Mouse (Mus musculus): ENCODE results near the gene Mtmr10. TPM values are rescaled to one million over a fixed set of nuclear protein-coding genes. Genes with fewer than 3 reads are reported as not detected.
A peak's percentile ranks its signal among the peaks of the same experiment; 100 is the strongest.

Gene Mtmr10
- polyA plus RNA-seq, 1 experiment from 2014 or later: 12.2 TPM

DNA sequence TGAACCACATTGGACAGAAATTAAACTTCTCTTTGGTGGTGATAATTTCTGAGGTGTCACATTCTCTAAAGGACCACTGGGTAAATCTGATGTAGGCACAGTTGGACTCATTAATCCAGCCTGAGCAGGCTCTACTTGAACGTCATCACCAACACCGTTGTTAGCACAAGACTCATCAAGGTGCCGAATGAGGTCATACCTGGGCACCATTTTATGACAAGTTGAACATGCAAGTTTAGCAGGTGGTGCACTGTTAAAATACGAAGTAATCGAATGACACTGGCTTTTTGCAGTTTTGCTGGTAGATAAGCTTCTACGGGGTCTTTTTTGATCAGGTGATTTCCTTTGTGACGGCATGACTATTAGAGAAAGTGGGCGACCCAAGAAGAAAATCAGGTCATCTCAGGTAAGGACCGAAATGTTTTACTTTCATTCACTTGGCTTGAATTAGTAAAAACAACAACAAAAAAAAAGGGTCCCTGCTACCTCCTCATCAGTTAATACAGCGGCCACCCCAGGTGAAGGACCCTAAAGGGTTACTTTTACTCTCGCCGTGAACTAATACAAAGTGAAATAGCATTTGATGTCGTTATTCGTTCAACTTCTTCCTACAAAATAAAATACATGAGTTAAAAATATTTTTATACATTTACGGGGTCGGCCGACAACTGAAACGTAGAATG is 85.8 kb downstream of the Mtmr10 start:
- WGBS: 12% methylated on average over 18 of the region's 18 CpGs
- H3K9me3 ChIP-seq (replicated peaks): no peaks in the 10 kb centered on the region
- H3K9ac ChIP-seq (replicated peaks): peak overlapping the region; percentile 64
- peaks cover 30% of the 10 kb centered on the region for H3K36me3 ChIP-seq
- peak; percentile 57 for ATAC-seq (ENCODE audit: low FRiP score)
- peaks cover 14% of the 10 kb centered on the region for H3K4me1 ChIP-seq
- H3K4me3 ChIP-seq (replicated peaks): peak overlapping the region; percentile 76
- no peaks in the 10 kb centered on the region for H3K27me3 ChIP-seq (replicated peaks)
- peak overlapping the region; percentile 61 for H3K4me2 ChIP-seq
- peak overlapping the region; percentile 95 for H3K27ac ChIP-seq (replicated peaks)

DNA sequence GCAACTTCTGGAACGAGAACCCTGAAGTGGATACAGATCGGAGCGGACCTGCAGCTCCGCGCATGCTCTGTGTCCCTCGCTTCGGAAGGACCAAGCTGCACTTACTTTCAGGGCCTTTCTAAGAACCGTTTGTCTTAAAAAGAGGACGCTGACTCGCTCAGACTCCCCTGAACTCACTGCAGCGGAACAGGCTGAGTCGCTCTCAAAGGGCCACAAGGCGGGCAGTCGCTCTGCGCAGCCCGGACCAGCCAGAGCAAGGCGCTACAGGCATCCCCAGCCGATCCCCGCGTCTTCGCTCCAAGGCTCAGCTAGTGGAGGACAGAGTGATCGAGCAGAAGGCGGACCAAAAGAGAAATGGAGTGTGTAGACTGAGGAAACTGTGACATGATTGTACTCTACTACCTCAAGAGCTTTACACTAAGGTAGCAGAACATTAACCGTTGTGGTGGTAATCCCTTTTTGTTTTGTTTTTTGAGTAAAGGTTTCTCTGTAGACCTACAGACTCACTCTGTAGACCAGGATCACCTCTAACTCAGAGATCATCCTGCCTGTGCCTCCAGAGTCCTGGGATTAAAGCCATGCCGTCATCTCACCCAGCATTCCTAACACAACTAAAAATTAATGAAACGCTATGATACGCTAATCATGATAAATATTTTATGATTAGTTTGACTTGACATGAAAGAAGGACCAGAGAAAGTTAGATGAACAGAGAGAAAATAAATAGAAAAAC is 86.5 kb downstream of the Mtmr10 start, which contains the start of gene Fan1:
Gene Fan1 (minus strand): TSS at position 266 of the 733 bp plus-strand sequence.
- H3K4me2 ChIP-seq: peak within 1 kb of the TSS; percentile 61
- H3K36me3 ChIP-seq: peaks cover 30% of the 10 kb centered on the region
- peak within 1 kb of the TSS; percentile 95 for H3K27ac ChIP-seq (replicated peaks)
- no peaks in the 10 kb centered on the region for H3K9me3 ChIP-seq (replicated peaks)
- no peaks in the 10 kb centered on the region for H3K27me3 ChIP-seq (replicated peaks)
- peak; percentile 96 for ATAC-seq (ENCODE audit: low FRiP score)
- peak within 1 kb of the TSS; percentile 64 for H3K9ac ChIP-seq (replicated peaks)
- H3K4me3 ChIP-seq (replicated peaks): peak within 1 kb of the TSS; percentile 76
- peaks cover 14% of the 10 kb centered on the region for H3K4me1 ChIP-seq
- 4% methylated on average over 27 of the region's 27 CpGs for WGBS

Small RNA genes lying within 50 kb of the gene (microRNA-seq; reads per million reads assigned to microRNA genes)
- gene Mir6416: not detected

Other genes starting within 250 kb of the Mtmr10 start
- gene Trpm1, start 133.8 kb upstream of the Mtmr10 start, polyA plus RNA-seq (2015; fragmentation: Nextera tagmentation; extraction: Ambion mirVana): 0.50 and 0.61 TPM in 2 replicates
- 5.3 and 6.3 TPM in 2 replicates for gene Fan1, start 86.4 kb downstream of the Mtmr10 start, polyA plus RNA-seq (2015; fragmentation: Nextera tagmentation; extraction: Ambion mirVana)
- 25.2 and 29.6 TPM in 2 replicates for gene Mphosph10, start 104.6 kb downstream of the Mtmr10 start, polyA plus RNA-seq (2015; fragmentation: Nextera tagmentation; extraction: Ambion mirVana)
- 50.8 and 55.9 TPM in 2 replicates for gene Mcee, start 105.0 kb downstream of the Mtmr10 start, polyA plus RNA-seq (2015; fragmentation: Nextera tagmentation; extraction: Ambion mirVana)
- gene Apba2, start 214.1 kb downstream of the Mtmr10 start, polyA plus RNA-seq (2015; fragmentation: Nextera tagmentation; extraction: Ambion mirVana): 144 and 178 TPM in 2 replicates

Data from neural tube, embryonic 15.5 days (tissue).